Mouse (Mus musculus) limb, embryonic 14.5 days (tissue): Measurements from ENCODE around the gene Itgb7. TPM values are rescaled to one million over a fixed set of nuclear protein-coding genes. Genes with fewer than 3 reads are reported as not detected.

Source experiments
- ATAC-seq: fragments of 200-750 bp; cut with Nextera tagmentation; 2 replicates; pipeline ENCODE4 v1.8.0; 2017; ENCODE audit warnings: low read depth, moderate number of reproducible peaks, moderate TSS enrichment; ENCODE audit not compliant: low FRiP score
- DNase-seq: peaks from one replicate; pipeline ENCODE4 v3.0.0-alpha.2; 2015; ENCODE audit warnings: low spot score
- H3K27ac ChIP-seq: fragments of 300-500 bp; sonication (generic); replicated peaks from 2 replicates; pipeline ENCODE4 v1.5.1; 2014; ENCODE audit warnings: low read depth, mild to moderate bottlenecking, low read length, moderate library complexity, mixed read lengths
- H3K27me3 ChIP-seq: fragments of 300-500 bp; sonication (generic); 2 replicates; pipeline ENCODE4 v1.6.1; 2014; ENCODE audit warnings: low read length, mixed read lengths; ENCODE audit not compliant: control insufficient read depth, insufficient read depth
- H3K36me3 ChIP-seq: fragments of 300-500 bp; sonication (generic); 2 replicates; pipeline ENCODE4 v1.6.1; 2014; ENCODE audit warnings: mild to moderate bottlenecking, low read length, moderate library complexity, mixed read lengths; ENCODE audit not compliant: control insufficient read depth, insufficient read depth
- H3K4me1 ChIP-seq: fragments of 300-500 bp; sonication (generic); 2 replicates; pipeline ENCODE4 v1.6.1; 2014; ENCODE audit warnings: antibody characterized with exemption, low read length, mixed read lengths; ENCODE audit not compliant: control insufficient read depth, insufficient read depth
- H3K4me2 ChIP-seq: fragments of 300-500 bp; sonication (generic); replicated peaks from 2 replicates; pipeline ENCODE4 v1.6.1; 2014; ENCODE audit warnings: low read depth, mild to moderate bottlenecking, low read length, moderate library complexity; ENCODE audit not compliant: severe bottlenecking
- H3K4me3 ChIP-seq: fragments of 300-500 bp; sonication (generic); replicated peaks from 2 replicates; pipeline ENCODE4 v1.5.1; 2014; ENCODE audit warnings: low read length
- H3K9ac ChIP-seq: fragments of 300-500 bp; sonication (generic); 2 replicates; pipeline ENCODE4 v1.6.1; 2014; ENCODE audit warnings: mild to moderate bottlenecking, low read depth, low read length, moderate library complexity; ENCODE audit not compliant: severe bottlenecking
- H3K9me3 ChIP-seq: fragments of 300-500 bp; sonication (generic); 2 replicates; pipeline ENCODE4 v1.6.1; 2016; ENCODE audit warnings: low read length; ENCODE audit not compliant: control insufficient read depth
- POLR2A ChIP-seq: fragments of 200-500 bp; IDR thresholded peaks from 2 replicates; pipeline ENCODE4 v1.8.0; 2012; ENCODE audit warnings: inconsistent platforms, mild to moderate bottlenecking, moderate library complexity, borderline replicate concordance; ENCODE audit not compliant: insufficient read depth, insufficient read length; ENCODE audit errors: extremely low read depth
- WGBS: fragments of 180-500 bp; shearing (Covaris S2); extraction: QIAGEN DNeasy Blood & Tissue Kit; methylation state at CpG from one replicate; pipeline ENCODE4 v1.1.7; 2014; 5-methylcytosine and 5-hydroxymethylcytosine counted together
- polyA plus RNA-seq, 2 experiments: library from polyadenylated mRNA; depleted of rRNA in 1 of 2; stranded (reverse) in 1 of 2; unstranded in 1 of 2; fragments of >200 nt; fragmentation: Nextera tagmentation in 1 of 2; extraction: Ambion mirVana in 1 of 2; gene quantifications; 2 replicates each; pipeline versions ENCODE4 v1.2.1 to v1.2.3; 2012 to 2014

Itgb7 gene
- polyA plus RNA-seq, 2 experiments, result 2.7 to 4.2 TPM

- Histone ChIP-seq H3K27ac (no peak overlapping the region), H3K4me1 (no peaks in the 10 kb centered on the region), H3K4me2 (no peak overlapping the region), H3K4me3 (no peak overlapping the region), H3K27me3 (no peaks in the 10 kb centered on the region), H3K36me3 (peaks cover 41% of the 10 kb centered on the region), H3K9me3 (no peaks in the 10 kb centered on the region), H3K9ac (no peak overlapping the region)
- TF ChIP-seq POLR2A, result no peak
- 82% methylated on average over 7 of the region's 7 CpGs for WGBS
- ATAC-seq (no peak; the same call in 1 of the 2 replicates), DNase-seq (no peak)
These were observed 14.4 kb downstream of the Itgb7 start for GRCm38 (mm10) chr15:102217325-102217724.

DNA sequence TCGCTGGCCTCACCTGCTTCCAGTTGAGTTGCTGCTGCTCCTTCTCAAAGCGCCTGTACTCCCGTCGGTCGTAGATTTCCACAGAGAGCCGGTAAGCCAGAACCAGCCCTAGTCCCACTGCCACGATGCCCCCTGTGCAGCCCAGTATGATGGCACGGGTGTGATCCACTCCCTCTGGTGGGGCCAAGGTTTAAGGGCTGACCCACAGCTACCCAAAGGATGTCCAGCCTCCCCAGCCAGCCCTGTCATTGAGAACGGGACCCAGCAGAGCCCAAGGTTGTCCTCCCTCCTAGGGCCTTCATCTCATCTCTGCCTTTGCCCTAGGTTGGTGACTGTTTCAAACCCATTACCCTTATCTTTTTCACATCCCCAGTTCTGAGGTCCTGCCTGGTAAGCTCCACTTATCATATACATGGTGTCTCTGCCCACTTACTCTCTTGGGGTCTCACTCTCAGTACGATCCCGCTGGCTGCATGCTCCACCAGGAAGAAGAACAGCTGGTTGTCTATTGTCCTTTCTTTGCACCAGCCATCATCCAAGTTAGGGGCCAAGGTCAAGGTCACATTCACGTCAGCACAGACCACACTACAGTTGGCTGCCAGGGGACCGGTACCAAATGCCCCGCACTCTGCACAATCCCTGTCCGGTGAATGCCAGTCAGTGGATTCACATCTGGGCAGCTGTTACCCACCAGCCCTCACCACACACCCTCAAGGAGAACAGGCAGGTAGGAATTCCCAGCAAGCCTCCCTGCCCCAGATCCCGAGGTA is 15.1 kb downstream of the Itgb7 start:
- Histone ChIP-seq H3K27me3 (no peaks in the 10 kb centered on the region), H3K4me1 (no peaks in the 10 kb centered on the region), H3K9ac (peak overlapping the region; percentile 16; the same call in 1 of the 2 replicates), H3K9me3 (no peaks in the 10 kb centered on the region), H3K4me3 (no peak overlapping the region), H3K27ac (no peak overlapping the region), H3K4me2 (no peak overlapping the region), H3K36me3 (peaks cover 48% of the 10 kb centered on the region)
- ATAC-seq, result no peak
- no peak for DNase-seq
- TF ChIP-seq POLR2A, result no peak
- 83% methylated on average over 16 of the region's 16 CpGs for WGBS

DNA sequence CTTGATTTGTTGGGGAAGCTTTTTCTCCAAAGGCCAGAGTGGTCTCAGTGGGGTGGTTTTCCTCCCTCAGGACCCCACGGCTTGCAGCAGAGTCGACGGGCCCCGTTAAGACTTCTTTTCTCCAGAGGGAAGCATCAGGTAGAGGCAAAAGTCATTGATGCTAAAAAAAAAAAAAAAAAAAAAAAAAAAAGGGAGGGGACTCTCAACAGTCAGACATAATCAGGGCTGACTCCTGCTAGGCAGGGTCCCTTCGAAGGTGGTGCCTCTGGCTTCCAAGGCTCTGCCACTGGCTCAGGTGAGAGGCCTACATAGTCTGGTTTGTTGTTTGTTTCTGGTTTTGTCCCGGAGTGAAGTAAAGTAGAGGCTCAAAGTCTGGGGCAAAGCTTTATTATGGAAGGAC is 16.1 kb downstream of the Itgb7 start:
- Histone ChIP-seq H3K9ac (no peak overlapping the region), H3K36me3 (peaks cover 55% of the 10 kb centered on the region), H3K9me3 (no peaks in the 10 kb centered on the region), H3K4me3 (no peak overlapping the region), H3K27ac (no peak overlapping the region), H3K4me1 (no peaks in the 10 kb centered on the region), H3K27me3 (no peaks in the 10 kb centered on the region), H3K4me2 (no peak overlapping the region)
- ATAC-seq, result no peak
- TF ChIP-seq POLR2A, result no peak
- WGBS, result 71% methylated on average over 6 of the region's 6 CpGs
- no peak for DNase-seq

DNA sequence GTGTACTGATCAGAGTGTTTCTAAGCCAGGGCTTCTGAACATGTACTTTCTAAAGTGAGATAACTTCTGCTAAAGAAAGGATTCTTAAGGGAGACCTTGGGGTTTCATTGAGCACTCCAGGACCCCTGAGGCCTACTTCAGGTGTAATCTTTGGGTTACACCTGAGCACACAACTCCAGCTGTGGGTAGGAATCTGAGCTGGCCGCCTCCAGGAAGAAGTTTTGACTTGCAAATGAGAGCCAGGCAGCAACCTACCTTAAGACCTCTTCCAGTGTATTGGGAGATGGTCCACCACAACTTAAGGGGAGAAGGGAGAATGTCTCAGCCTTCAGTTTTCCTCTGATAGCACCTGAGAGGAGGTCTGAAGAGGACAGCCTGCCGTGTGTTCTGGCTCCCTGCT is 17.6 kb downstream of the Itgb7 start:
- no peak overlapping the region for H3K9ac ChIP-seq
- H3K36me3 ChIP-seq, result peaks cover 68% of the 10 kb centered on the region
- no peak for TF ChIP-seq POLR2A
- no peaks in the 10 kb centered on the region for H3K27me3 ChIP-seq
- H3K9me3 ChIP-seq, result no peaks in the 10 kb centered on the region
- no peaks in the 10 kb centered on the region for H3K4me1 ChIP-seq
- ATAC-seq (no peak), DNase-seq (no peak)
- H3K4me3 ChIP-seq, result no peak overlapping the region
- H3K27ac ChIP-seq, result no peak overlapping the region
- no peak overlapping the region for H3K4me2 ChIP-seq
- 40% methylated on average over 2 of the region's 2 CpGs for WGBS

- Histone ChIP-seq H3K36me3 (peaks cover 88% of the 10 kb centered on the region), H3K9ac (no peak overlapping the region), H3K4me2 (no peak overlapping the region), H3K27me3 (no peaks in the 10 kb centered on the region), H3K27ac (no peak overlapping the region), H3K4me3 (no peak overlapping the region), H3K9me3 (no peaks in the 10 kb centered on the region), H3K4me1 (no peaks in the 10 kb centered on the region; the same call in 1 of the 2 replicates)
- 88% methylated on average over 6 of the region's 6 CpGs for WGBS
- DNase-seq, result no peak
- no peak for TF ChIP-seq POLR2A
- no peak for ATAC-seq
These were observed 19.8 kb downstream of the Itgb7 start for GRCm38 (mm10) chr15:102211895-102212294.
